Mouse (Mus musculus): ENCODE measurements around the gene Klhl2. TPM values are rescaled to one million over a fixed set of nuclear protein-coding genes. Genes with fewer than 3 reads are reported as not detected.

The Klhl2 gene
- total RNA-seq, 2 experiments from 2014 or later: 124 to 128 TPM

DNA sequence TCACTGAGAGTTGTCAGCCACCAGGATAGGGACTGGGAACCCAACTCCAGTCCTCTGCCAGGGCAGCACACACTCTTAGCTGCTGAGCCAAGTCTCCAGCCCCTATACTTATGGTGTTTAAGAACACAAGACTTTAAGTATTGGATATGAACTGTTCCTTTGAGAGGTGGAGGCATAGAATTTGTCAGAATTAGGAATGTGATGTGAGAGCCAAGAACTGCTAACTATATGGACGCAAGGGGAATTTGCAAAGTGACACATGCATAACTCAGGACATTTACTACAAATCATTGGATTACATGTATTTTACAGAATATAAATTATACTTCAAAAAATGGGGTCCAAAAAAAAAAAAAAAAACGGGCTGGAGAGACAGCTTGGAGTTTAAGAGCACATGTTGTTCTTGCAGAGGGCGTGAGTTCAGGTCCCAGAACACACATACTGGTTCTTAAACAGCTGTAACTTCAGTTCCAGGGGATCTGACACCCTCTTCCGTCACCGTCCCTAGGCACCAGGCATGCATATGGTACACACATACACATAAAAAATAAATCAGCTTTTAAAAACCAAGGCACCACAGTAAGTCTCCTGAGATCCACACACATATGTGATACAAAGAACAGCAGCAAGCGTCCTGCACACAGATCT, 14.2 kb downstream of the Klhl2 start:
- intact Hi-C loops (cut with DNase I): no loop called here
- no peak for DNase-seq (ENCODE audit: extremely low spot score in 1 of 2, low spot score in 2 of 2)

DNA sequence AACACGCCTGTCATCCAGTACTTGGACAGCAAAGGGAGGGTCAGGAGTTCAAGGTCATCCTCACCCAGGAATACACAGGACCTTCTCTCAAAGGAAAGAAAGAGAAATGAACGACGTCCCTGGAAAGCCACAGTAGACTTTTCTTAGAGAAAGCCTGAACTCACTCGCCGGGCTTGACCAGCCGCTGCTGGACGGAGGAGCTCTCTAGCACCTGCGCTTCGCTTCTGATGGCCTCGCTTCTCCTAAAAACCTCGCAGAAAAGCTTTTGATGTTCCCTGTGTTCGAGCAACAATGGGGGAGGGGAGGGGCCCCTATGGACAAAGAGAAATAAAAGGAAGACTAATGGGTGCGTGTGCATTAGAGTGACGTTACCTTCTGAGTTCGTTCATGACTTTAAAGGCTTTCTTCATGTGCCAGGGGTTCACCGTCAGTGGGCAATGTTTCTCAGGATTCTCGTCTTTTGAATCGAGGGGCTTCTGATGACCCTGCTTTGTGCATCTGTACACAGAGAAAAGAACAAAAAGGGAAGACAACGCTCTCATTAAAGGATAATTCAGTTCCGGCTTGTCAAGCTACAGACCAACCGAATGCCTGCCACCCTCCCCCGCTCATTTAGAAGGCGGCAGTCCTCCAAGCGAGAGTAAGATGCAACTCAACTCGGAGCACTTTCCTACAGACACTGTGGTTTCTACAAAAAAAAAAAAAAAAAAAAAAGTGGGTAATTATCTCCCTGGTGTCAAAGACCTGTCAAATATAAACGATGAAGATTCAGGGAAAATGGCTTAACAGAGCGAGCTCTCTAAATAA, 15.5 kb downstream of the Klhl2 start:
- intact Hi-C loops (cut with DNase I): no loop called here
- no peak for DNase-seq (ENCODE audit: extremely low spot score in 1 of 2, low spot score in 2 of 2)

DNA sequence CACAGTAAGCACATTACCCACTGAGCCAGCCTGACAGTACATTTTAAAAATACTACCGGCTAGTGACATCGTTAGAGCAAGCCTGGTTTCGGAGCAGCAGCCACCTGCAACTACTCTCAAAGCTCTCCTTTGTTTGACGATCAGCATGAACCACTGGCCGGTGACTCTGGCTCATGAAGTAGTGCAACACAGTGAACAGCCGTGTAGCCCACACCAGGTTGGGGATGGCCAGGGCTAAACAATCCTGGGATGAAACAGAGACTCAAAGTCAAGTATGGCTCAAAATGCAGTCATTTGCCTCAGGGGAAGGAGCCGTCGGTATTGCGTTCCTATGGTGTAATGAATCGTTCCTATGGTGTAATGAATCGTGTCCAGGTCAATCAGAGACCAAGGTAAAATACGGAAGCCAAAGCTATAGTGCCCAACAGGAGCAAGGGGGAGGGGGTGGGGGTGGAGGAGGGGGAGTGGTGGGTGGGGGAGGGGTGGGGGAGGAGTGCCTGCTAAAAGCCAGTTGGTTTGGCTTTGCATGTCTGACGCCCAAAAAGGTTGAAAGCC, 17.2 kb downstream of the Klhl2 start:
- intact Hi-C loops (cut with DNase I): no loop called here
- DNase-seq (ENCODE audit: extremely low spot score in 1 of 2, low spot score in 2 of 2): no peak

DNA sequence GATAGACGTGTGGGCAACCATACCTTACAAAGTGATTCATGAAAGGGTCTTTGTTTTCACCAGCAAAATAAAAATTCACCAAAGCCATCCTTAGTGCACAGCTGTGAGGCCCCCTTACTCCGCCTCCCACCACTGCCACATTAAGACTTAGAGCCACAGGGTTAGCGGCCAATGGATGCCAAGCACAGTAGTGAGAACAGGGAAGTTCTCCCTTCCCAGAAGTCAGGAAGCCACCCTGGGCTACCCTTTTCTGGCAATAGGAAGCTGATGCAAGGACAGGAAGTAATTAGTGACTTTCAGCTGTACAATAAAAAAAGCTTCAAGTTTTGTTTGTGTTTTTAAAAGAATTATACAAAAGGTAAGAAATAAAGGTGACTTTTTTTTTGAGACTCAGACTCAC, 18.2 kb downstream of the Klhl2 start:
- no peak for DNase-seq (ENCODE audit: extremely low spot score in 1 of 2, low spot score in 2 of 2)
- intact Hi-C loops (cut with DNase I): no loop called here

DNA sequence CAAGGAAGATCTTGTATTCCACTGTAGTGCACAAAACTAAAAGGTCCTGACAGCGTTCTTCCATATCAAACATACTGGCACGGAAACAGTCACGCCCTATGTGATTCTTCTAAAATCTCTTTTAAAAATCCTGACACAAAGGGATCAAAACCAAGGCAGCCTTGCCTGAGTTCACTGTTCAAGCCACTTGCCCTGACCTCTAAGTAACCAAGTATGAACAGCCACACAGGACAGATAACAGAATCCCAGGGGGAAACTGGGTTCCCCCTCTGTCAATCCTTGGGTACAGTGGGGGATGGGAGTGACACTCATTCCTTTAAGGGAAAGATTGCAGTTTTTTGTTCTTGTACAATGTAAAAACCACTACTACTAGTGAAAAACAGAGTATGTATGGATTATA, 19.9 kb downstream of the Klhl2 start:
- DNase-seq (ENCODE audit: extremely low spot score in 1 of 2, low spot score in 2 of 2): no peak
- intact Hi-C loops (cut with DNase I): no loop called here

DNA sequence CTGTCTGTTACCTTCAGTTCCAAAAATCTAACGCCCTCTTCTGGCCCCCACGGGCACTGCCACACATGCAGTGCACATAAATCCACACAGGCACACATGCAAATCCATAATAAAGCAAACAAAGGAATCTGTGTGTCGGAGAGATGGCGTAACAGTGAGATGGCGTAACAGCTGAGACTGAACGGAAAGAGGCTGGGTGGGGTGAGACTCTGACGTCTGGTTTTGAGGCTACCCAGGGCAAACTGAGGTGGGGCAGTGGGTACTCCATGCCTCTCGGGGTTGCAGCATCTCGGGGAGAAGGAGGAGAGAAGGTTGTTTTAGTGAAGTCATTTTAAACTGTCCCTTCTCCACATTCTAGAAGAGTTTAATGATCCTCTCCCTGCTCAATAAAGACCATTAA, 20.4 kb downstream of the Klhl2 start:
- no peak for DNase-seq (ENCODE audit: extremely low spot score in 1 of 2, low spot score in 2 of 2)
- intact Hi-C loops (cut with DNase I): no loop called here

DNA sequence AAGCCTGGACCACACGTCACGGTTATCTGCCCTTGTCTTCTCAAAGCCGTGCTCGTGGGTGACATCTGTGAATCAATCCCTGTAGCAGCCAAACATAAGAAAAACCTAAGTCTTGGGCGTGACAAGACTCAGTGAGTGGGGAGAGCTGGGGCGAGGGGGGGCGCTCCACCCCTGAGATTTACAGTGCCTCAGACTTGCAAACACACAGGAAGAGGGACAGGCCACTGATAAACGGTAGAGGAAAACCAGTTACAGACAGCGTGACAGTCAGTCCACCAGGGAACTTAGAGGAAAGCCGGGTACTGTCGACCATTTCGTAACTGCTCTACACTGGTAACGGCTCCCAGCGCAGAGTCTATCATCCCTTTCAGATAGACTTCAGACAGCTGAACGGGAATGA, 21.4 kb downstream of the Klhl2 start:
- intact Hi-C loops (cut with DNase I): no loop called here
- DNase-seq (ENCODE audit: extremely low spot score in 1 of 2, low spot score in 2 of 2): no peak

DNA sequence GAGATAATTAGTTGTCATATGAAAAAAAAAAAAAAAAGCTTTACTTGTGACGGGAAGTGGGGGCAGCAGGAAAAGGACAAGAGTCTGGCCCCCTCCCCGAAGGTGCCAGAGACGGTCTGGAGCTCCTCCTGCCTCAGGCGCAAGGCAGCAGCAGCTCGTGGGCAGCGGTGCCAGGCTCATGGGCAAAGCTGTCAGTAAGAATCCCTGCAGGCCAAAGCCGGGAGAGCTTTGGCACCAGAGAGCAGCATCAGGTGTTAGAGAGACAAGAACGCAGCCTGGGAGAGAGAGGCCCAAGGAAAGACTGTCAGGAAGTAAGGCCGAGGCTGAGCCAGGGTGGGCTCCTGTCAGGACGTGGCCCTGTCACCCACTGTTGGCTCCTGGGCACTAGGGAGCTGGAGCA, 22.5 kb downstream of the Klhl2 start:
- intact Hi-C loops (cut with DNase I): no loop called here
- no peak for DNase-seq (ENCODE audit: extremely low spot score in 1 of 2, low spot score in 2 of 2)

DNA sequence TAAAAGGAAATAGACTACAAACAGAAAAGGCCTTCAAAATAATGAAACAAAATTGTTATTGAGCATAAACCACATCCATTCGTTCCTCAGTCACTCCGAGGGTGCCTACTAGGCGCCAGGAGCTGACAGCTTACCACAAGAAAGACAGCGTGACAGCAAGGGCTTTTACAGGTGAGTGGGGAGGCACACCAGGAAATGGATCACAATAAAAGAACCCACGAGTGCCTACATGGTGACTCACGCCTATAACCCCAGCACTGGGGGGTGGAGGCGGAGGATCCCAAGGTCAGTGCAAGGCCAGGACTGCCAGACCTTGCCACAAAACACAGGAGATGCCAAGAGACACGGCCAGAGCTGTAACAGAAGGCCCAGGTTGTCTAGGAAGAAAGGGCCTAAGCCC, 23.4 kb downstream of the Klhl2 start:
- no peak for DNase-seq (ENCODE audit: extremely low spot score in 1 of 2, low spot score in 2 of 2)
- intact Hi-C loops (cut with DNase I): no loop called here

DNA sequence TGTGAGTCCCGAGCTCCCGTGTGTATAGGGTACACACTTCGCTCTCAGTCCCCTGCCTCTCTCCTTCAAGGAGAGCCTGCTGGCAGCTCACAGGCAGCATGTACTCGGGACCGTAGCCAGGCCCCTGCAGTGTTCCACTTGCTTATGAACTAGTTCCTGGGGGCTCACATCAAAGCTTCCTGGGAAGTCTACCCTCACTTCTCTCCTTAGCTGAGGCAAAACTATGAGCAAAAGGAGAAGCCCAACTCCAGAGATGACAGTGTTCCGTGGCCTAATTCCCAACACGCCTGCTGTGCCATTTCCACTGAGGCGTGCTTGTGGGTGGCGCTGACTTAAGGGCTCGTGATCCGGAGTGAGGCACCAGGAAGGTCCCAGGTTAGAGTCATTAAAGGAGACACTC, 25.9 kb downstream of the Klhl2 start:
- peak in 1 of 2 experiments; percentile 44 for DNase-seq (ENCODE audit: extremely low spot score in 1 of 2, low spot score in 2 of 2)
- intact Hi-C loops (cut with DNase I): no loop called here

DNA sequence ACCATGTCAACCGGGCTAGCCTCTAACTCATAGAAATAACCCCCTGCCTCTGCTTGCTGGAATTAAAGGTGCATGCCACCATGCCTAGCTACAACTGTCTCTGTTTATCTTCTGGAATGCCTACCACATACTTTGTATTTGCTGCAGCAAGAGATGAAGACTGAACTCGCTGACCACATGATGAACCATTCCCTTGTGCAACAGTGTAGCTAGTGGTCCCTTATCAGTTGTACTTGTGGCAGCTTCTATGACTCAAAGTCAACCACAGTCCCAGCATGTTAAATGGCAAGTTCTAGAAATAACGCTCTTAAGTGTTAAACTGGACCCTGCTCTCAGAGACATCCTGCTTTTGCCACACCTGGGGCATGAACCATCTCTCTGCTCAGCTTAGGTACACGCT, 28.9 kb downstream of the Klhl2 start:
- intact Hi-C loops (cut with DNase I): no loop called here
- DNase-seq (ENCODE audit: extremely low spot score in 1 of 2, low spot score in 2 of 2): no peak

DNA sequence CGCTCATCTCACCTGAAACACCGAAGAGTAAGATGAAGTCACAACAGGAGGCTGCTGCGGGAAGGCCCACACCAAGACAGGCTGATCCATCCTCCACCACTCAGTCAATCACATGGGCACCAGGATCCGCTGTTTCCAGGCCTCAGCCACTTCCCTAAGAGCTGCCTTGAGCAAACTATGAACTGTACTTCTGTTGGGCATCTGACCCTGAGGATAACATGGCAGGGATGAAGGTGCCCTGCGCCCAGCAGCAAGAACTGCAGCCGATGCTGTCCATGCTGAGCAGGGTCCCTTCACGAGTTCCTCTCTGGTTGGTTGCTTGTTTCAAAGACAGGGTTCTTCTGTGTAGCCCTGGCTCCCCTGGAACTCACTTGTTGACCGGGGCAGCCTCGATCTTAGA, 38.0 kb downstream of the Klhl2 start:
- no peak for DNase-seq (ENCODE audit: extremely low spot score in 1 of 2, low spot score in 2 of 2)
- intact Hi-C loops (cut with DNase I): no loop called here

DNA sequence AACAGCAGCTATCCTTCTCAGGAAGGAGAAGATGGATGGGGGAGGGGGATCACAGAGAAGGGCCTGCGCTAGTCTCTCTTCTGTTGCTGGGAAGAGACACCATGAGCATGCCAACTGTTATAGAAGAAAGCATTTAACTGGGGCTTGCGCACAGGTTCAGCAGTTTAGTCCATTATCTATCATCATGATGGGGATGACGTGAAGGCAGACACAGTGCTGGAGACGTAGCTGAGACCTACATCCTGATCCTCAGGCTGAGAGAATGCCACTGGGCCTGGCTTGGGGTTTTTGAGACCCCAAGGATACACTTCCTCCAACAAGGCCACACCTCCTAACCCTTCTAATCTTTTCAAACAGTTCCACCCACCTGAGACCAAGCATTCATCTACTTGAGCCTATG, 38.7 kb downstream of the Klhl2 start:
- intact Hi-C loops (cut with DNase I): no loop called here
- DNase-seq (ENCODE audit: extremely low spot score in 1 of 2, low spot score in 2 of 2): no peak

DNA sequence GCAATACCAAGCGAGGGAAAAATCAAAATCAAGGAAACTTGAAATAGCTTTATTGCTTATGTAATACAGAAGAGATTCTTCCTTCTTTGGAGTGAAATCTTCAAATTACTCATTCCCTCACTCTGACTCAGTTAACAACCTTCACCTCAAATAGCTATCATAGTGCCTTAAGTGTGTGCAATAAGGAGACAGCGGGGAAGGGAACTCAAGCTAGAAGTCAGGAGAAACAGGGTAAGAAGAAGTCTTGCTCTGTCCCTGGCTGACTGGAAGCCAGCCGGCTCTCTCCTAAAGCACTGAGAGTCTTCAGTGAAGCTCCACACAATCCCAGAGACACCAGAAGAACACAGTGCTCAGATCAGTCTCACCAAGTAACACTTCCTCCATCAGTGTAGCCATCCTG, 43.3 kb downstream of the Klhl2 start:
- DNase-seq (ENCODE audit: extremely low spot score in 1 of 2, low spot score in 2 of 2): no peak
- intact Hi-C loops (cut with DNase I): no loop called here

DNA sequence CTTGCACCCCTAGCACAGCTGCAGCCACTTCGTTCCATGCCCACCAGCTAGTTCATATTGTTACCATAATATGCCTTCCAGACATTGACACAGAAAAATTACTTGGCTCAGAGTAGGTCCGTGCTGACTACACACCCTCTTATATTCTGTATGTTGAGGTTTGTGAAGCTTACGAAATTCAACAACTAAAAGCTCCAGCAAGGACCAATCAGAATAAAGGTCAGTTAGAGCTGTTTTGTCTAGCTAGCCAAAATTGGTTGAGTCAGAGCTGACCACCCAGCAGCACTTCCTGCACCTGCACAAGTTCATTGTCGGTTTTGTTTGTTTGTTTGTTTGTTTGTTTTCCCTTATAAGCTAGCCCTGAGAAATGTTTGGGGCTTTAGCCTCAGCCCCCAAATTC, 44.8 kb downstream of the Klhl2 start:
- intact Hi-C loops (cut with DNase I): no loop called here
- DNase-seq (ENCODE audit: extremely low spot score in 1 of 2, low spot score in 2 of 2): no peak

DNA sequence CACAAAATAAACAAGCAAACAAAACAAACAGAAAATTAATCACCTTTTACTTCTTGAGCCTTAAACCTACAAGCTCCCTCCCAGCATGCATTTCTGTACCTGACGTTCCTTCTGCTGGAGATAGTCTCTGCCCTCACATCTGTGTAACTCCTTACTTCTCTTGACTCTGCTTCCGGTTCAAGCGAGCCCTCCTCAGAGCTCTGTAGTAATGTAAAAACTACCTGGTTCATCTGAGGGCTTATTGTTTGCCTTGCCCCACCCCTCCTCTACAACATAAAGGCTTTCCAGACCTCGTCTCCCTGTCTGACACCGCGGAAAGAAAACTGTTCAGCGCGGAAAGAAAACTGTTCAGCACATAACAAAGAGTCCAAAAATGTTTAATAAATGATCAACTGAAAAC, 50.5 kb downstream of the Klhl2 start:
- DNase-seq (ENCODE audit: extremely low spot score in 1 of 2, low spot score in 2 of 2): no peak
- intact Hi-C loops (cut with DNase I): no loop called here

DNA sequence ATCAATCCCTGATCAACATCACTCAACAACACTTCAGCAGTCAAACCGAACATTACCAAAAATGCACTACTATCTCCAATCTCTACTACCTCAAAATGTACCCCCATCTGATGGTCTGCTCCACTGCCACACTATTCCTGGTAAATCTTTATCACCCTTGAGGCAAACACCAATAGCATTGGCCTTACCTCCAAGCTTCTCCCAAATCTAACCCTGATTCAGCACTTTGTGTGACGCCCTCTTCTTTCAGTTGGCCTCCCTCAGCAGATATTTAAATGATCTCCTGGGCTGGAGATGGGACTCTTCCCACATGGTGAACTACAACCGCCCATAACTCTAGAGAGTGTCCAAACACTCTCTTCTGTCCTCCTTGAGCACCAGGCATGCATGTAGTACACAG, 51.3 kb downstream of the Klhl2 start:
- no peak for DNase-seq (ENCODE audit: extremely low spot score in 1 of 2, low spot score in 2 of 2)
- intact Hi-C loops (cut with DNase I): no loop called here

DNA sequence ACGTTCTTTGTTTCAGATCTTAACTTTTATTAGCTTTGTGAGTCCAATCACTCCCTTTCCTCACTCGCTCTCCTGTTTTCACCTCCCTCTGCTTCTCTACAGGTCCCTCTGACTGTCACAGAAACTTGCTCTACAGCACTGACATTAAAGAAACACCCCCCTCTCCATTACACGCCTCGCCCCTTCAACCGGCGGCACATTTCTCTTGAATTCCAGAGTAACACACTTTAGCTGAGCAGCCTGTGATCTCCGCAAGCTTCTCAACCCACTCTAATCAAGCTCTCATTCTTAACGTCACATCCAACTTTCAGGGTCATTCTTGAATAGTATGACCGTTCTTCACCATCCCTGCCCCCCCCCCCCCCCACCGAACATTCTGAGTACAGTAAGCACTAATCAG, 52.1 kb downstream of the Klhl2 start:
- DNase-seq (ENCODE audit: extremely low spot score in 1 of 2, low spot score in 2 of 2): no peak
- intact Hi-C loops (cut with DNase I): no loop called here

DNA sequence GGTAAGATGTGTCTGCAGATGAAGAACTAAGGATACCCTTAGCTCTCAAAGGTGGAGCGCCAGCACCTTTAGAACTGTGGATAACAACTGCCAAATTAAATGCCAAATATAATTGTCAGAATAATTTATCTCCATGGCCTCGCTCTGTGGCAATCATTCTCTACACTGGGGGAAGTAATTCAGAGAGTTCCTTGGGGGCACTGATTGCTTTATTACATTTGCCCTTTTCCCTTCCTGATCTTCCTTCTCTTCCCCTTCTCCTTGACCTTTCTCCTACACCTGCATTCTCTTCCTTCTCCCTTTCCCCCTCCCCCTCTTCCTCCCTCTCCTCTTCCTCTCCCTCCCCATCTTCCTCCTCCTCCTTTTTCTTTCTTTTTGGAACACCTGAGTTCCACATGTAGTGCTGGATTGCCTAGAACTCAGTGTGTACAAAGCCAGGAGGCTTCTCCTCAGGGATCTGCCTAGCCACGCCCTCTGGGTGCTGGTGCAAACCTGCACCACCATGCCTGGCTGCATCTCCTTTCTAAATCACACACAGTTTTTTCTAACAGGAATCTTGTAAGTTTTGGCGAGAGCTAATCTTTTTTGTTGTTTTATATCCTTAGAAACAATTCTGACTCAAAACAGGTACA, 58.5 kb downstream of the Klhl2 start:
- intact Hi-C loops (cut with DNase I): no loop called here
- no peak for DNase-seq (ENCODE audit: extremely low spot score in 1 of 2, low spot score in 2 of 2)

DNA sequence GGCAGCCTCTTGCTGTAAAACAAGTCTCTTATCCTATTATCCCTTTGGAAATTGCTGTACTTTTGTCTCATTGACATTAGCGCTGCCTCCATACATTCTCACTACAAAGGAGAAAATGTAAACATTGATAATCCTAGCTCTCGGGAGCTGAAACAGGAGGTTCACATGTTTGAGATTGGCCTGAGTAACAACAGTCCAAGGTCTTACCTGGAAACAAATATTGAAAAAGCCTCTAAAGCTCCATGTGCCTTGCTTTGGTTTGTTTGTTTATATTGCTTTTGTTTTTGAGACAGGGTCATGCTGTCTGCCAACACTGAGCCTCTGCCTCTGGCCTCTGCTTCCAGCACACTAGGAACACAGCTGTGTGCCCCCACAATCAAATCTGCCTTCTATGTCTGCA, 59.4 kb downstream of the Klhl2 start:
- DNase-seq (ENCODE audit: extremely low spot score in 1 of 2, low spot score in 2 of 2): no peak

More for the DNA sequence above, 59.4 kb downstream of the Klhl2 start:
- intact Hi-C loops (cut with DNase I): no loop called here
